Mouse (Mus musculus): ENCODE results near the gene Eif4a1.
"Not testable (repeated sequence)": the region's sequence is repeated elsewhere in the genome, so short reads cannot be mapped to it uniquely, and the experiment has no call there.

The Eif4a1 gene

GRCm38 (mm10) chr11:69672211-69672706 lies at the start of gene Eif4a1:
Gene Eif4a1 (minus strand): TSS chr11:69672423.
- DNase-seq (ENCODE audit: low spot score in 2 of 2) = peak; percentile 99 to 100

DNA sequence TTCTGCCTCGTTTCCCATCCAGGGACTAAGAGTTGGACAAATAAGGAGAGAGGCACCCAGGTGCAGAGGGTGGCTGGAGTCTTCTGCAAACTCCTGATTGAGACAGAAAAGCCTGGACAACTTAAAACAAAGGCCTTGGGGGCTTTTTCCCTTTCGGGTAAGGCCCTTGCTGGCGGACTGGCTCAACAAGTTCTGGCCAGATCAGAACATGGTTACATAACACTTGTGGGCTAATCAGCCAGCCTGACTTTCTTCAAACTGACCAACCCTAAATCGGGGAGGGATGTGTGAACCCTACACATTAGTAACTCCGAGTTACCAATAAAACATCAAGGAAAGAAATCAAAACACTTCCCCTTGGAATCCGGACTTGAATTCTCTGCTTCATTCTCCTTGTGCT lies 48.6 kb upstream of the Eif4a1 start:
- DNase-seq (ENCODE audit: low spot score in 2 of 2) = no peak

- DNase-seq (ENCODE audit: low spot score in 2 of 2) = no peak
Observed at GRCm38 (mm10) chr11:69719423-69719822, 47.2 kb upstream of the Eif4a1 start.

GRCm38 (mm10) chr11:69718661-69719060 lies 46.4 kb upstream of the Eif4a1 start:
- DNase-seq (ENCODE audit: low spot score in 2 of 2) = peak in 1 of 2 experiments; percentile 34

GRCm38 (mm10) chr11:69716953-69717352 lies 44.7 kb upstream of the Eif4a1 start:
- no peak for DNase-seq (ENCODE audit: low spot score in 2 of 2)

DNA sequence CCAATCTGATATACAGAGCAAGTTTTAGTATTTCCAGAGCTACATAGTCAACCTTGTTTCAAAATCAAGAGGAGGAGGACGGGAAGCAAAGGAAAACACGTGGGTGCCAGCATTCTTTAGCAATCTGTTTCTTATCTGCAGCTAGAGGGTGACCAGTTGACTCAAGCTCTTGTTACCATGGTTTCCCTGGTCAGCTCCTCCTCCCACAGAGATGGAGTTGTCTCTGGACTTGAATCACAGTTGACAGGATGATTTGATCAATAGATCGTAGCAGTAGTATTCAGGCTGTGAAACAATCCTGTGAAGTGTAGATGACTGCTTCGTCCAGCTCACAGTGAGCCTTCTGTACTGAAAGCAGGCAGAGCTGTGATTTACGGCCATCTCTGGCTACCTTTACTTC lies 43.7 kb upstream of the Eif4a1 start:
- DNase-seq (ENCODE audit: low spot score in 2 of 2) = no peak

DNA sequence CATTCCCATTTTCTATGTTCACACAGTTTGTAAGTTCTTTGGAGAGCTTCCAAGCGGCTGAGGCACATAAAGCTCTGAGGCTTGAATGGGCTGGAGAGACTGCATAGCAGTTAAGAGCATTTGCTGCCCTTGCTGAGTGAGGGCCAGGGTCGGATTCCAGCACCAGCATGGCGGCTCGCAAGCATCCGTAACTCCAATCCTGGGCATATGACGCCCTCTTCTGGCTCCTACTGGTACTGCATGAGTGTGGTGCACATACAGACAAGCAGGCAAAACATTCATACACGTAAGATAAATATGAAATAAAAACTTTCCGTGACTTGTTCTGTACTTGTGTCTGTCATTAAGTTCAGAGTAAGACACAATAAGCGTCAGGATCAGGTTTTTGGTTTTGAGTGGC lies 43.3 kb upstream of the Eif4a1 start:
- DNase-seq (ENCODE audit: low spot score in 2 of 2) = peak in 1 of 2 experiments; percentile 38

DNA sequence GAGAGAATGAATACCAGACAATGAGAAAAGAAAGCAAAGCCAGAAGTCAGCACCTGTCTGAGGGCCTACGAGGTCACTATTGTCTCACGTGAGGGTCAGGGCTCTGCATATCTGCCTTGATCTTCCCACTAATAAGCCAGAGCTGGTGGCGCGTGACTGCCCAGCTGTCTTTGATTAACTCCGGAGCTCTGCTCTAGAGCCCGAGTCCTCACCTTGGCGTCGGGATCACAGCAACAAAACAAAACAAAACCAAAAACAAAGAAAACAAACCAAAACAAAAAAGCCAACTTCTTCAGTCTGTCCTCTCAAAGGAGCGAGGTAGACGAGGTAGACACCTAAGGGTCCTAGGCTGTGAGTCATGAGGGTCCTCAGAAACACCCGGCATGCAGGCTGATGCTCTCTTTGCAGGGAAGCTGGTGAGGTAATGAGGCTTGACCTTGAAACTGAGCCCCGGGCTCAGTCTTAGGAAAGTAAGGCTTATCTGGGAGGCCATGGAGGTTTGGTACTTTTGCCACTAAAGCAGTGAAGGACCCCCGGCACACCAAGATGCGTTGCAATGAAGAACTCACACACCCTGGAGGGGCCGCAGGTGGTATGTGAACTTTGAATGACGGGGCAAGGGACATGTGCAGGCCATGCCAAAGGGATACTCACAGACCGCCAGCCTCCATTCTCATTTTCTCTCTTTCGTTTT lies 42.6 kb upstream of the Eif4a1 start:
- no peak for DNase-seq (ENCODE audit: low spot score in 2 of 2)

GRCm38 (mm10) chr11:69712954-69713672 lies 40.9 kb upstream of the Eif4a1 start:
- no peak for DNase-seq (ENCODE audit: low spot score in 2 of 2)

DNA sequence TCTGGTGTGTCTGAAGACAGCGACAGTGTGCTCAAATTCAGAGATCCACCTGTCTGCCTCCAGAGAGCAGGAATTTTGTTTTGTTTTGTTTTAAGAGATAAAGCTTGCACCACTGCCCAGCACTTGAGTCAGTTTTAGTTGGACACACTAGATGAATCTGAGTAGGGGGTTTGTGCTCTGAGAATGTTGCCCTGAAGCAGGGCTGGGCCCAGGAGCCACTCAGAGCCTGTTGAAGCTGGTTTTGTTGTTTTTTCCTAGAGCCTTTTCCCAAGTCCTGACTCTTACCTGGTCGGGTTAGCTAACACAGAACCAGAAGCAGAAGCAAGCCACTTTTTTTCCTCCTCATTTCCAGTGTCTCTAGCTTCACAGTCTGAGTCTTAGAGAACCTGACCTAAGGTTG lies 38.9 kb upstream of the Eif4a1 start:
- no peak for DNase-seq (ENCODE audit: low spot score in 2 of 2)

DNA sequence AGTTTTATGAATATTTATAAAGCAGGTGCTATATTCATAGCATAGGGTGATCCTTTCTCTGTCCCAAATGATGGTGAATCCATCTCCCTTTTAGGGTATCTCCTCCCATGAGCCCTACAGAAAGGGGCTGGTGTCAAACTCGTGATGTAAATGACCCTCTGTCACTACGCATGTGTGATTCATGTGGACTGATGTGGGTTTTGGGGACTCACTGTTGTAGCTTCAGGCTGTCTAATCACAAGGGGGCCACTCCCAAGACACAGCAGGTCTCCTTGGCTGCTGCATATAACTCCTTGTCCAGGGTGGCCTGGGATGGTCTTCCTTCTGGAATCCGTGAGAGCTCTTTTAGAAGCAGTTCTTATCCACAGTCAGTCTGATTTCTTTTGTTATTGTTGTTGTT lies 38.2 kb upstream of the Eif4a1 start:
- DNase-seq (ENCODE audit: low spot score in 2 of 2) = no peak

GRCm38 (mm10) chr11:69709554-69710446 lies 37.6 kb upstream of the Eif4a1 start:
- DNase-seq (ENCODE audit: low spot score in 2 of 2) = no peak

DNA sequence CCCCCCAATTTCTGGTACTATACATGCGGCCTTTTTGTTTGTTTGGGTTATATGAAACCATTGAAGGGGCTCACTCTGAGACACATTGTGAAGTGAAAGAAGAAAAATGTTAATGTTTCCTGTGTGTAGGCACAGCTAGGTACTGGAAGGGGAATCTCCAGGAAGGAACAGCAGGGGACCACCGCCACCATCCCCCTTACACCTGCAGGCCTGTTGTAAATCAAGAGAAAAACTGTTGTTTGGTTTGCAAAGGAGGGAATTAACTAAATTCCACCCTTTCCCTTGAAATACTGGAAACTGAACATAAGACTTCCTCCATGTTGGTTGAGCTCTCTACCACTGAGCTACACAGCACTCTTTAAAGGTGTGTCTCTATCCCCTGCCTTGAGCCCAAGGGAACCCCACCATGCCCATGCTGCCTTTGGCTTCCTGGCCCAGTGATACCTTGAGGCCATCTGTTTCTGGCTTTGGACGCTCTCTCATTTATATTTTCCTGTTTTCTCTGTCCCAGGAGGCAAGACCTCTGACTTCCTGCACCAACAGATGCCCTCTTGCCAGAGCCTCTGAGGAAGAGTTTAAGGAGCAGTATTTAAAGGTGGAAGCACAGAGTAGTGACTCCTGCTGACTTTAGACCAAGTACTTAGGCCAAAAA lies 36.5 kb upstream of the Eif4a1 start:
- DNase-seq (ENCODE audit: low spot score in 2 of 2) = no peak

- no peak for DNase-seq (ENCODE audit: low spot score in 2 of 2)
Observed at GRCm38 (mm10) chr11:69707873-69708381, 35.7 kb upstream of the Eif4a1 start.

- no peak for DNase-seq (ENCODE audit: low spot score in 2 of 2)
Observed at GRCm38 (mm10) chr11:69707480-69707847, 35.2 kb upstream of the Eif4a1 start.

GRCm38 (mm10) chr11:69706775-69707479 lies 34.7 kb upstream of the Eif4a1 start:
- DNase-seq (ENCODE audit: low spot score in 2 of 2) = no peak

- DNase-seq (ENCODE audit: low spot score in 2 of 2) = no peak
Observed at GRCm38 (mm10) chr11:69704613-69705010, 32.4 kb upstream of the Eif4a1 start.

- no peak for DNase-seq (ENCODE audit: low spot score in 2 of 2)
Observed at GRCm38 (mm10) chr11:69703814-69704612, 31.8 kb upstream of the Eif4a1 start.

GRCm38 (mm10) chr11:69703381-69703780 lies 31.2 kb upstream of the Eif4a1 start:
- not testable (repeated sequence) for DNase-seq (ENCODE audit: low spot score in 2 of 2)

- DNase-seq (ENCODE audit: low spot score in 2 of 2) = not testable (repeated sequence)
Observed at GRCm38 (mm10) chr11:69702886-69703285, 30.7 kb upstream of the Eif4a1 start.
